Mouse (Mus musculus): ENCODE results near the gene Kcnj10. TPM values are rescaled to one million over a fixed set of nuclear protein-coding genes. Genes with fewer than 3 reads are reported as not detected.

Kcnj10 gene
- total RNA-seq, 2 experiments from 2014 or later: 0.08 to 0.13 TPM

GRCm38 (mm10) chr1:172376758-172377458 lies 35.9 kb downstream of the Kcnj10 start:
- DNase-seq: no peak

GRCm38 (mm10) chr1:172380066-172380465 lies 39.1 kb downstream of the Kcnj10 start:
- no peak for DNase-seq

GRCm38 (mm10) chr1:172382090-172382489 lies 41.1 kb downstream of the Kcnj10 start:
- DNase-seq: no peak

DNA sequence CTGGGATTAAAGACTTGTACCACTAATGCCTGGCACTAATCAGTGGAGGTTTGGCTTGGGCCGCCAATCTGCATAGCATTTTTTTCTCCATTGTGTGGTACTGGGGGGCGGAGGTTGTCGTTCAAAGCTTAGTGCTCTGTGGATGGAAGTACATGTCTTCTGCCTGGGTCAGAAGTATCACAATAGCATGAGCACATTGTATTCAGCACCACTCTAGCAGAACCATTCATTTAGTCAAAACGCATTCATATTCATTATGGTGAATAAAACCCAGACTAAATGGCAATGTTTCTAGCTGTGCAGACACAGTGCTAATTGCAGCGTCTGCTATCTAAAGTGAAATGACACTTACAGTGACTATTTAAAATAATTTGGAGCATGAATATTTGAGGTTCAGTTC lies 46.2 kb downstream of the Kcnj10 start:
- DNase-seq: no peak

- DNase-seq: no peak
Observed at GRCm38 (mm10) chr1:172390769-172391168, 49.8 kb downstream of the Kcnj10 start.

DNA sequence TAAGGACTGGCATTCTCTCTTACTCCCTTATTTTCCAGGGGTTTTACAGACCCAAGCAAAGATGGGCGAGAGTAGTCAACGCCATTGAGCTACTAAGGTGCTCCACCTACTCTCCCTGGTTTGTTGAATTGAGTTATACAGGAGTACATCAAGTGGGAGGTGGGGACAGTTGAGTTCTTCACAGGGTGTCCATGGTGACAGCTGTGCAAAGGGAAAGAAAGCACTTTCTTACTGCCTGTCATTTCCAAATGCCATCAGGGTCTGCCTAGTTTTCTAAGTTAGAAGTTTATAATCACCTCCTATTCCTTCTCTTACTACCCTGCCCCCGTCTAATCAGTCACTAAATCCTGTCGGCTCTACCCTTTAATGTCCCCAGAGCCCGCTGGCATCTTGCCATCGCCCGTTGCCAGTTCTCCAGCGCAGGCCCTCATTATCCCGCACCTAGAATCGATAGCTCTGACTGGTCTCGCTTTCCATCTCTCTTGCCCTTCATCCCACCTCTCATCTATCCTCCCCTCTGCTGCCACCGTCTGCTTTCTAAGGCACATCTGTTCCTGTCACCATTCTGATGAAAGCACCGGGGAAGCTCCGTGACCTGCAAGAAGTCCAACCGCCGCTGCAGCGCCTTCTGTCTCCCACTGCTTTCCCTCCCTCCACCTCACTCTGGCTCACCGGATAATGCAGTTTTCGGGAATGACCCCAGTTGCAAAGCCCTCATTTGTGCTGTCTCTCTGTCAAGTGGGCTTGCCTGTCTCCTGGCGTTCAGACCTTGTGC lies 51.0 kb downstream of the Kcnj10 start:
- no peak for DNase-seq

GRCm38 (mm10) chr1:172392643-172393170 lies 51.7 kb downstream of the Kcnj10 start:
- DNase-seq: no peak

- DNase-seq: no peak
Observed at GRCm38 (mm10) chr1:172393739-172394138, 52.7 kb downstream of the Kcnj10 start.

DNA sequence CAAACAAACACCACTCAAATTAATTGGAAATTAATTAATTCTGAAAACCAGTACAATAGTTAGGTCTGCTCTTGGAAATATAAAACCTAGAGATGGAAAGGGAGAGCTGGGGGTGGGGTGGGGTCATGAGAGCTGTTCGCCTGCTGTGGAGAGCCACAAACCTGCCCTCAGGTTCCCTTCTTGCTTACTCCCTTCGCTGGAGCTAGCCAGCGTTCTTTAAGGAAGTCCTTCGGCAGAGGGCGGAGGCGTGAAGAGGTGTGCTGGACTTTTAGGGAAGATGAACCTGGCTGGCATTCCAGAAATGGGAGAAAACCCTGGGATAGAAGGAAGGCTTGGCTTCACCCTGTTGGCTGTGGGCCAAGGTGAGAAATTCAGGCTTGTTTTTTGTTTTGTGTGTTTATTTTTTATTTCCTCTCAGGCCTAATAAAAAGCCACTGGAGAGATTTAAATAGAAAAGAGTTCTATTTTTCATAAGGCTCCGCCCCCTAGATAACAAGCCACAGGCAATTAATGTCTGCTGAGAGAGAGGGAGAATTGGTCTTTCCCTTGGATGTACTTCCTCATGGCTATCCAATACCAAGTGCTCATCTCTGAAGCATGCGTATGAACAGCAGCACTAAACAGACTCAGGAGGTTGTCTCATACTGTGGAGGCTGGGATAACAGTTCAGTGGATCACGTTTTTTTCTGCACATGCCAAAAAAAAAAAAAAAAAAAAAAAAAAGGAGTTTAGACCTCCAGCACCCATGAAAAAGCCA lies 56.2 kb downstream of the Kcnj10 start:
- no peak for DNase-seq

DNA sequence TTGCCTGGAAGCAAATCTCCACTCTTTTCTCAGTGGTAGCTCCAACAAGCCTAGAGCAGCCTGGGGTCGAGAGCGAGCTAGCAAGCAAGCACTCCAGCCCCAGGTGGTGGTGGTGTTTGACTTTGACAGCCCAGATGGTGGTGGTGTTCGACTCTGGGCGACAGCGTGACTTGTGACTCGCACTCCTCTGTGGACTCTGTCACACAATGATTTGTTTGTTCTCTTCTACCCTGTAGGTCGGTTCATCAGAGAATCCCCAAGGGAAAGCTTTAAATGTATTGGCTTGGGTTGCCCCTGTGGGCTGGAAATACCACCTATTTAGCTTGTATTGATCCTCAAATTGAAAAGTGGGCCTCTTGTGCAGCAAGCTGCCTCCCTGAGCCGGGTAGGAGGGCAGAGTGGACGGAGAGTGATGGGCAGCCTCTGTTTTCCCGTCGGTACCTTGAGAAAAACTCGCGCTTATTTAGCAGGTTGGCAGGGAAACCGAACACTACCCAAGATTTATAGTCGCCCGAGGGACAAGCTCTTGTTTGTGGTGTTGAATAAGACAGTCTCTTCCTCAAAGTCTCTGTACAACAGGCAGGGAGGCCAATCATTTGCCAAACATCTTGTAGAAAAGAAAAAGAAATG lies 65.2 kb downstream of the Kcnj10 start:
- no peak for DNase-seq

DNA sequence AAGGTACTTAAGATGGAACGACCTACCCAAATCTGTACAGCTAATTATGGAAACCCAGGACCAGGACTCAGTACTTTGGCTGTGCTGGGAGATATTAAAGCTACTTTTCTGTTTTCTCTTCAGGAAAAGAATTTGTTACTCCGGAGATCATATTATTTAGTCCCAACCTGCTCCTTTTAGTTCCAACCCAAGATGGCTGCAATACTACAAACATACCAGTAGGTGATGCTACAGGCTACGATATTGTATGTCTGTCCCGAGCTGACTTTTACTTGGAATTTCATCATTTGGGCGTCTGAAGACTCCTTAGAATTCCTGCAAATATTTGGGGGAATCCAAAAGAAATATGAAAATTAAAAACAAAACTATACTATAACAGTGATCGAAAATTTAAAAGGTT lies 68.0 kb downstream of the Kcnj10 start:
- no peak for DNase-seq

- no peak for DNase-seq
Observed at GRCm38 (mm10) chr1:172409431-172409830, 68.4 kb downstream of the Kcnj10 start.

GRCm38 (mm10) chr1:172410806-172411205 lies 69.8 kb downstream of the Kcnj10 start:
- DNase-seq: peak; percentile 27

- DNase-seq: peak; percentile 26
Observed at GRCm38 (mm10) chr1:172412204-172412603, 71.2 kb downstream of the Kcnj10 start.

DNA sequence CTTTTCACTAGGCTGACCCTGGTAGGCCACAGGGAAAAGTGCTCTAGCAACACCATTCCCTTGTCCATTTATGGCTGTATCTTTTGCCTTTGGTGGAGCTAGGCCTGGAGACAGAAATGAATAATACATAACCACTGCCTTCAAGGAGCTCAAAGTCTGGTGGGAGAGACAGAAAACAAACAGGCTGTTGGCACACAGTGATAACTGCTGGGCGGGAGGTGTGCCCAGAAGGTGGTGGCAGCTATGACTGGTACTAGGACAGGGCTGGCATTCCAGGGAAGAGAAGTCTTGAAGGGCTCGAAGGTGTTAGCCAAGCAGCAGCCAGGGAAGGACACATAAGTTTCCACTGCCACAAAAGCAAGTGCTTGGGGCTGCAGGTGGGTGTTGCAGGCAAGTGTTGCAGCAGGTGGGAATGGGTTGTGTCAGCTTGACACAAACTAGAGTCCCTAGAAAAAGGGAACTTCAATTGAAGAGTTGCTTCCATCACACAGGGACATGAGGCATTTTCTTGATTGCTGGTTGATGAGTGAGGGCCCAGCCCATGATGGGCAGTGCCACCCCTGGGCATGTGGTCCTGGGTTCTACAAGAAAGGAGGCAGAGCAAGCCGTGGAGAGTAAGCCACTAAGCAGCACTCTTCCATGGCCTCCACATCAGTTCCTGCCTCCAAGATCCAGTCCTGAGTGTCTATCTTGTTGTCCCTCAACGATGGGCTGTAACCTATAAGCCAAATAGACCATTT lies 72.7 kb downstream of the Kcnj10 start:
- no peak for DNase-seq

DNA sequence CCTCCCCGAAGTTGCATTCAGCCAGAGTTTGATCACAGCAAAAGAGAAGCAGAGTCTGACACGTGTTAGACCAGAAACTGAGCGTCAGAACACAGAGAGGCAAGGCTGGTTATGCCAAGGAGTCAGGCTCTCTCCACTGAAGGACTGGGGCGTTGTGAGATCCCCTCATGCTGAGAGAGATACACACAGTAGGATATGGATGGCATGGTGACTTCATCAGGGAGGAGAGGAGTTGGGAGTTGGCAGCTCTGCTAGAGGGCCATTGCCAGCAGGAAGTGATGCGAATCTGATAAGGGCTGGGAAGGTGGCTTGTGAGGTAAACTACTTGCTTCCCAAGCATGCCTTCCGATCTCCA lies 73.2 kb downstream of the Kcnj10 start:
- no peak for DNase-seq

DNA sequence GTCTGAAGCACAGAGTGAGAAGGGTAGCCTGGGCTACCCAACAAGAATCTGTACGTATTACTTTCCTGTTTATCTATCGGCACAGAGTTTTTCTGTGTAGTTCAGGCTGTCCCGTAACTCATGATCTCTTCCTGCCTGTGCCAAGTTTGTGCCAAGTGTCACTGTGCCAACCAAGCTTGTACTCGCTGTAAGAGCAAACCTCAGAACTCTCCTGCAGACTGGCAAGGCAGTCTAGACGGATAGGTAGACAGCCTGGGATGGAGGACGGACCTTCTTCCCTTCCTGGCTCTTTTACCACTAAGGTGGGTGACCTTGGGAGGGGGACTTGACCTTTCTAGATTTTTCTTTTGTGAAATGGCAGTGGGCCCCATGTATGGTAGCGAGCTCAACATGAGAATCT lies 74.1 kb downstream of the Kcnj10 start:
- DNase-seq: no peak

- no peak for DNase-seq
Observed at GRCm38 (mm10) chr1:172418173-172418572, 77.2 kb downstream of the Kcnj10 start.

GRCm38 (mm10) chr1:172418642-172419041 lies 77.6 kb downstream of the Kcnj10 start:
- DNase-seq: no peak

GRCm38 (mm10) chr1:172420181-172420580 lies 79.2 kb downstream of the Kcnj10 start:
- no peak for DNase-seq

DNA sequence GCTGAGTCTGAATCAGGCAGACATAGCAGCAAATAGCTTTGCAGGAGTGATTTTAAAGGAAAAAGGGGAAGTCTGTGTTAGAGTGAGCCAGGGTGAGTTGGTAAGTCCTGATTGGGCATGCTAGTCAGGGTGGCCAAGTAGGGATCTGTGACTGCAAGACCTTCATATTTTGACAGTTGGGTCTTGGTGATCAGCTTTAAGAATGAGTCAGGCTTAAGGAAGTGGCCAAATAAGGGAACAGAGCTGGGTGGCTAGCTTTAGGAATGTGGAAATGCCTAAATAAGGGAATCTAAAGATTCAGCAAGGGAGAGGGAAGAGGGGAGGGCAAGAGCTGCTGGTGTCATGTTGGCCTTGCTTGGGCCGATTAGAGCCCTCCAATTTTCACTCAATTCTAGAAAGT lies 82.4 kb downstream of the Kcnj10 start:
- no peak for DNase-seq
